Mouse (Mus musculus) testis, adult 2 months (tissue): ENCODE data around the gene Ndufs3.
A peak's percentile ranks its signal among the peaks of the same experiment; 100 is the strongest.

Source experiments
- CTCF ChIP-seq: fragments of 200-500 bp; IDR thresholded peaks from 2 replicates; pipeline ENCODE4 v1.5.1; 2012; ENCODE audit warnings: low read depth, mild to moderate bottlenecking, inconsistent platforms, low read length, moderate library complexity; ENCODE audit not compliant: control insufficient read depth, insufficient read depth, insufficient replicate concordance
- POLR2A ChIP-seq: fragments of 200-500 bp; IDR thresholded peaks from 2 replicates; pipeline ENCODE4 v1.6.1; 2012; ENCODE audit warnings: low read depth, mild to moderate bottlenecking, inconsistent platforms, low read length, moderate library complexity; ENCODE audit not compliant: control insufficient read depth

GRCm38 (mm10) chr2:90940233-90941229 is 35.9 kb upstream of the Ndufs3 start, which contains the start of gene Celf1:
- TF ChIP-seq POLR2A: no peak; the same call in 1 of the 2 replicates
- TF ChIP-seq CTCF: peak; percentile 56
